Mouse (Mus musculus) yolk sac, embryonic 10.5 days (tissue): ENCODE data around the gene Slc25a3.

Experiments
- DNase-seq: peaks from one replicate; pipeline ENCODE4 v3.0.0-alpha.2; 2017; ENCODE audit warnings: low spot score

Slc25a3 gene

DNA sequence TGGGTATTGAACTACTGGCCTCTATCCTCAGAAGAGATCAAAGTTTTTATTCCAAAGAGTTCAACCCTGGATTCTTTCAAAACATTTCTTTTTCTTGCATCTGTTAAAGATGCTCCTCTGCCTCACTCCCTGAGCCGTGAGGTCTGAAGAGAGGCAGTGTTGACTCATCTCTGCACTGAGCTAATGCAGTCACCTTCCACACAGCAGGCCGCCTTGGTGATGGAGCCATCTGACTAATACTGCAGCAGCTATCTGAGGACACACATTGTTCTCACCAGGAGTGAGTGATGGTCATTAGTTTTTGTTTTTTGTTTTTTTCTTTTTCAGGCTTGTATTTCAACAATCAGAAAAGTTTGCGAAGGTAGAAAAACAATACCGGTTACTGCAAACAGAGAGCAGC, 31.0 kb downstream of the Slc25a3 start:
- no peak for DNase-seq

DNA sequence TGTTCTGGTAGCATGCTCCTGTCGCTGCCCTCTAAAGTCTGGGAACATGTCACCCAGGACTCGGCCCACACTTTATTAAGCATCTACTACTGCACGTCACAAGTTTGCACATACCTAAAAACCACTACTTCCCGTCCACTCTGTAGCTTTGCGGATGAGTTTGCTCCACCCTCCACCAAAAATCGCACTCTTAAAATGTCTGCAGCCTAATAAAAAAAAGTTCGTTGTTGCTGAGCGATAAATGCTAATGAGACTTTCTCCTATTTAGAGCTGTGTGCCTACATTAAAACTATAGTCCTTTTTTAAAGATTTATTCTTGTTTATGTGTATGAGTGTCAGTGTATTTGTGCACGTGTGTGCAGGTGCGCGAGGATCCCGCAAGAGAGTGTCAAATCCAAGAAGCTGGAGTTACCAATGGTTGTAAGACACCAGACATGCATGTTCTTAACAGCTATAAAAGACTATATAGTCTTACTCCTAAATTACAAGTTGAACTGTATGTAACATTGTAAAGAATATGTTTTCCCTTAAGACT, 40.4 kb downstream of the Slc25a3 start:
- no peak for DNase-seq

DNA sequence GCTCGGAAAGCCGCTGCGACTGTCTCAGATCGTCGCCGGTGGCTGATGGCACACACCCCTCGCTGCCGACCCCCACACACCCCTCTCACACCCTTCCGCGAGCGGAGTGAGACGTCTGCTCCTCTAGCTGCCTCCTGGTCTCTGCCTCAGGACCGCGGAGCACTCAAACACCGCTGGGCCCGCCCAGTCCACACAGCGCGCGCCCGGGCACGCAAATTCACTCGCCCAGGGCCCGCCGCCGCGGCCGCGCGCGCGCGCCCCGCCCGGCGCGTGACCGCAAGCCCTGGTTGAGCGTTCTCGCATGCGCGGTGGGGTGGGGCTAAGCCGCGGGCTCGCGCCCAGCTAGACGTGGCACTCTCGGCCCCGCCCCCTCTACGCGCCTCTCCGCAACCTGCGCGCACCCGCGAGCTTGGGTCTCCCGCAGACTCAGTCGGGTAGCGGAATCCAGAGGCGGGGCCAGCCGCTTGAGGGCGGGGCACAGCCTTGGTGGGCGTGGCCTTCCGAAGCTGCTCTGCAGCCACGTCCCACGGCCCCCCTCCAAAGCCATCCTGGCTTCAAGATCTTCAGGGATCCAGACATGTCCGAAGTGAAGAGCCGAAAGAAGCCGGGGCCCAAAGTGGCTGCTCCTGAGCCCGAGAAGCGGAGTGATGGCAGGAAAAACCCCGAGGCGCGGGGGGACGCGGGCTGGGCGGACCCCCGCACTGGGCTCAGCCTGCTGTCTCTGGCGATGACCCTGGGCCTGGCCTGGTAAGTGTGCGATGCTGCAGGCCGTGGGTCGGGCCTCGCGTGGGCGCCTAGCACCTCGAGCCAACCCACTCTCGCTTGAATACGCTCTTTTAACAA, 41.1 kb downstream of the Slc25a3 start, which contains the start of the genes Apaf1 and Ikbip:
Gene Apaf1, minus strand, starts transcription at position 221 of the 843 bp plus-strand sequence.
Gene Ikbip, plus strand, starts transcription at position 391 of the 843 bp plus-strand sequence.
- DNase-seq, result peak; percentile 99

DNA sequence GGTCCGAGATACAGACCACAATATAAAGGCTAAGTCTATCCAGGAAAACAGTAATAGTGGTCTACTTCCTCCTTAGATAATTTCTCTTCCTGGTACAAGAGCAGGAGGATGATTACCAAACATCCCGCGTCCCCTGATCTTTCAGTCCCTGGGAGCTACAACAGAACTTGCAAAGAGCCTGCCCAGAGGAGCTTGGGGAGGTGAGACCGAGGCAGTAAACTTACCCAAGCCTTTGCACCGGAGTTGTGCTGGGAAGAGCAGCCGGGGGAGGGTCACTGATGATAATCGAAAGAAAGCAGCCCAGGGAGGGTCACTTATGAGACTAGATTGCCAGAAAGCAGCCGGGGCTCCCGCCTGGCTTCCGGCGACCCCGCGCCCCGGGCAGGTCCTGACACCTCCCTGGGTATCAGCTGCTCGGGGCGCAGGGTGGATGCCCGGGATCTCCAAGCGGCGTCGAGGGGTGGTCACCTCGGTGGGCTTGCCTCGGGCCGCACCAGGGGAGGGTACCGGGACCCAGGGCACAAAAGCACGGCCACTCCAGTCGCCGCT, 41.8 kb downstream of the Slc25a3 start:
- peak; percentile 61 for DNase-seq

DNA sequence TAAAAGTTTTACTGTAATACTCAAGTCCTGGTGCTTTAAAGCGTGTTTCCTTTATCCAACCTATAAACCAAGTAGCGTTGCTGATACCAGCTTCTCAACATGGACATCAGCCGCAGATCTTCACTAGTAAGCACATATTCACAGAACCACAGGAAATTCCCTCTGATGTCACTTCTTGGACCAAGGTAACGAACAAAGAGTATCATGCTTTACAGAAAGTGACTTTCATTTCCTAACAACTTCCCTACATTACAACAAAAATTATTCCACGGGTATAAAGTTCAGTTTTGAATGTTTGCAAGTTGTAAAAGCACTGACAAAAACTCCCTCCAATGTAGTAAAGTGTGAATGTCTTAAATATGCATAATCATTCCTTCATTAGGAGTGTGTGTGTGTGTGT, 43.3 kb downstream of the Slc25a3 start:
- no peak for DNase-seq

DNA sequence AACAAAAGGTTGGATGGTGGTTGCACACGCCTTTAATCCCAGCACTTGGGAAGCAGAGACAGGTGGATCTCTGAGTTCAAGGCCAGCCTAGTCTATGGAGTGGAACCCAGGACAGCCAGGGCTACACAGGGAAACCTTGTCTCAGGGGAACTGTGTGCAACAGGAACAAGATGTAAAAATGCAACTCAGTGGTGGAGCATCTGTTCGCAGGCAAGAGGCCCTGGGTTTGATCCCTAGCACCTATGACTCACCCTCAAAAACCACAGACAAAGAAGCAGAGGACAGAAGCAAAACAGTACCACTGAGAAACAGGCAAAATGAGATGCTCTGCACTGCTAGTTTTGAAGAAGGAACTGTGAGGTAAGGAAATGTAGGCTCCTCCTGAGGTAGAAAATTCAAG, 47.2 kb downstream of the Slc25a3 start:
- no peak for DNase-seq

DNA sequence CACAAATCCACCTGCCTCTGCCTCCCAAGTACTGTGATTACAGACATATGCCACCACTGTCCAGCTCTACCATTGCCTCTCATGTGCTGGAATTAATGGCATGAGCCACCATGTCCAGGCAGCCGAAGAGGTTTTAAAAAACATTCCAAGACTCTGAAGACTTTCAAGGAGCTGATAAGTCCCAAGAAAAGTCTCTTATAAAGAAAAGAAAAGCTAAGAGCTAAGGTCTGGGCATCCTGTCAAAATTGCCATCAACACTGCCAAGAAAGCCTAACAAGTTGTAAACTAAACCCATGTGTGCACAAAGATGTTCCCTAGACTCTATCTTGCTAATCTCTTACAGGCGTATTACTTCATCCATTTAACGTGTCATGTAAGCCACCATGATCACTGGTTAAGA, 50.5 kb downstream of the Slc25a3 start:
- DNase-seq, result no peak

DNA sequence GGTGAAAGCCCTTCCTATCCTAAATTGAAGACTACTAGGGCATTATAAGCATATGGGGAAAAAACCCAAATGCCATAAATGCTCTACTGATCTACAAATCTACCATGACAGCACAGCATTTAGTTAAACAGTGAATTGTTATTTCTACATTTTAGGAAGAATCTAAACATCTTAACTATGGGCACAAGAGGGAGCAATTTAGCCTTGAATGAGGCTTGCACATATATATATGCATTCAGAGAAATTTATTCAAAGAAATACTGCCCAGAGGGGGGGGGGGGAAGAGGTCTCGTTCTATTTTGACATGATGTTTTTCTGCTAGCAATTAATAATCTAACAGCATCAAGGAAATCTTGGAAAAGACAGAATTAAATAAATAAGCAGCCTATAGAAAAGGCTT, 52.1 kb downstream of the Slc25a3 start:
- DNase-seq, result no peak
